Mouse (Mus musculus): Measurements from ENCODE around the gene Stxbp5.

The Stxbp5 gene

GRCm38 (mm10) chr10:9901071-9901696, at the start of gene Stxbp5:
TSS of gene Stxbp5 (minus strand) at chr10:9901079.
- WGBS: under 1% methylated on average over 47 of the region's 52 CpGs

- WGBS: 53% methylated on average over 5 of the region's 5 CpGs
These were observed 11.5 kb upstream of the Stxbp5 start for GRCm38 (mm10) chr10:9912395-9912794.

- WGBS: 43% methylated on average over 8 of the region's 8 CpGs
These were observed 7.1 kb upstream of the Stxbp5 start for GRCm38 (mm10) chr10:9907919-9908502.

DNA sequence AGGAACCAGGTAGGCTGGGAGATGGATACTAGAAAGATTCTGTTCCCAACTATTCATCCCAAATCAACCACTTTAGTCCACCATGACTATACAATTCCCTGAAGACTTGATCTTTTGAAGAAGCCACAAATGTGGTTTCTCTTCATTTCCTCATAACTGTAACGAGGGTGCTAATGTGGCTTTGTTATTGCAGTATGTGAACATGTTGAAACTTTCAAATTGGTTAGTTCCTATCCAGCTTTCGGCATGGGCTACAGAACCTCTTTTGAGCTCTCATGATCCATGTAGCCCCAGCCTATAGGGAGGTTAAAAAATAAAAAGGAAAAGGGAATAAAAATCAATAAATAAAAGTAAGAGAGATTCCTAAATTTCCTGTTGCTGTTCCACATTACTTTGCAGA, 6.6 kb upstream of the Stxbp5 start:
- WGBS: 86% methylated on average over 2 of the region's 2 CpGs

DNA sequence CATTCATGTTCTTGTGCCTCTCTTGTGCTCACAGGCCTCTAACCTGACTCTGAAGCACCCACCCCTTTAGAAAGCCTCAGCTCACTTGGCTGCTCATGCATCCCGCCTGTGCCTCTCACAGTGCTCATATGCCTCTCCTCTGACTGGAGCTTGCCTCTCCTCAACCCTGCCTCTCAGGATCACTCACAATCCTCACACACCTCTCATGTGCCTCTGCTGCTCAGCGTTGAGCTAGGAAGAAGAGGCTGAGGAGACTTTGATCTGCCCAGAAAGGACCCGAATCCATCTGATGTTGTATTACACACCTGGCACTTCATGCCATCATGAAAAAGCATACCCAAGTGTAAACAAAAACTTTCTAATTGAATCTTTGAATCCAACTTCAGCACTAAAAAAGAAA, 5.3 kb upstream of the Stxbp5 start:
- 80% methylated on average over 3 of the region's 3 CpGs for WGBS

DNA sequence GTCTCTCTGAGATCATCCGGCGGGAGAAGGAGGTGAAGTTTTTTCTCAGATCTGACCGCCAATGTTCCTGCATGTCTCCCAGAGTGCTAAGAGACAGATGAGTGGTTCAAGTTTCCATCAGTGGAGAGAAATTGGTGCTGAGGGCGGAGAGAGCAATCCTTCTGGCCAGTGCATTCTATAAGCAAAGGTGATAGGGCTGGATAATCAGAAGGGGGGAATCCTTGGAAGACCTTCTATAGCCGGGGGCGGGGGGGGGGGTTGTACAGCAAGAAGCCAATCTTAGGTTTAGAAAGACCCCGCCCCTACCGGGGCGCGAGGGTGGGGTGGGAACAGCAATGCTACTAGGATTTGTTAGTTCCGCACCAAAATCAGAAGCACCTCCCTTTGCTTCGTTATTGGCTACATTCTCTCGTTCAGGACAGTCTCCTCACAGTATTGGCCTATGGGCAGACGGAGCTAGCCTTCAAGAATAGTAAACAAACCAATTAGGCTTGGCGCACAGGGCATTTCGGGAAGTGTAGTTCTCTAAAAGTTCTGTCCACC, 889 bp upstream of the Stxbp5 start:
- WGBS: under 1% methylated on average over 16 of the region's 16 CpGs

DNA sequence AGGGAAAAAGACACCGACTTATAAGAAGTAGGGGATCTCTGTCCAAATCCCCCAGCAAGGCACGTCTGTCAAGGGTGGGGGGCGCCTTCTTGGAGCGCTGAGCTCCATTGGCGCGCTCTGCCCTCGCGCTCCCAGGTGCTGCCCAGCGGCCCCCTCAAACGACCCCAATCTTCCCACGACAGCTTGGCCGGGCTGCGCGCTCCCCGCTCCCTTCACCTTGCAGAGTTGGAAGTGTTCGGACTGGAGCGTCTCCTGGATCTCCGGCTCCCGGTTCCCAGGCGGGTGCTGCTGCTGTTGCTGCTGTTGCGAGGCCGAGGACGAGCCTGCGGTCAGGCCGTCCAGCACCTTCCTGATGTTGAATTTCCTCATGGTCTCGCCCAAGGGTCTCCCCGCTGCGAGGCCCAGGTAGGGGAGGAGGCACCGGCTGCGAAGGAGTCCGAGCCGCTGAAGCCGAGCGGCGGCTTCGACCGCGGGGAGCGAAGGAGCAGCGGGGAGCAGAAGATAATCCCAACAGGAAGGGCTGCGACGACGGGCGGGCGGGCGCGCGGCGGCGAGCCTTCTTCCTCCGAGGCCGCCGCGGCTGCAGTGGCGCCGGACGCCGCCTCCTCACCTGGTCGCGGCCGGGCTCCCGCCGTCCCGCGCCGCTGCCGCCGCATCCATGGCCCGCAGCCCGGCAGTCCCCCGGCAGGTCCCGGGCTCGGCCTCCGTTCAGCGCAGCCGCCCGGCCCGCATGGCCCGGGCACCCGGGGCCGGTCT, 386 bp downstream of the Stxbp5 start:
- under 1% methylated on average over 69 of the region's 81 CpGs for WGBS

DNA sequence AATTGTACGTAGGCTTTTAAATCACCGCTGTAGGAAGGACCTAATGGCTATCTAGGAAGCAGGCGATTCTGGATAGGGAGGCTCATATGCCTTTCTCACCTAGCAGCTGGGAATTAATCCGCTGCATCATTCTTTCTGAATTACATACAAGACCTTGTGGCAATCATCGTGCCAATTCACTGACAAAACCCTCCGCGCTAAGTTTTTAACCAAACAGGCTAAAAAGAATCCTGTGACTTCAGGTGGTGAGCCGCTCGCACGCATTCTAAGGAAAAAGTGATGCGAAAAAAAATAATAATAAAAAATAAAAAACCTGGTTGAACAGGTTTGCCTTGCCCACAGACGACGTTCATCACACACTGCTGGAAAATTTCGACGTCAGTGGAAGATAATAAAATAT, 1.1 kb downstream of the Stxbp5 start:
- WGBS: 5% methylated on average over 15 of the region's 15 CpGs

DNA sequence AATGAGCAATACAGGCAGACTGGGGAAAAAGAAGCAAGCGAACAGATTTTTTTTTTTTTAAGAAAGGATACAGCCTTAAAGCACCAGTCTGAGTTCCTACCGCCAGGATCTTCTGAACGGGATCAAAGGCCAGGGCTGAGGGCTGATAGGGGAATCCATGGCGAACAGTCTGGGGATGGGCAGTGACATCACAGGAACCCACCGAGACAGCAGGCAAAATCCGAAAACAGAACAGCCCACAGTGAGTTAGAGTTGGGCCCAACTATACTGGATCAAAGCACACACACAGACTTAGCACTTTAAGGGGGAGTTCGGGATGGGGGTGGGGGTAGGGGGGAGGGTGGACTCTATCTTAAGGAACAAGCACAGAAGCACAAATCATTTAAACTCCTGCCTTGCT, 1.8 kb downstream of the Stxbp5 start:
- 6% methylated on average over 7 of the region's 7 CpGs for WGBS

DNA sequence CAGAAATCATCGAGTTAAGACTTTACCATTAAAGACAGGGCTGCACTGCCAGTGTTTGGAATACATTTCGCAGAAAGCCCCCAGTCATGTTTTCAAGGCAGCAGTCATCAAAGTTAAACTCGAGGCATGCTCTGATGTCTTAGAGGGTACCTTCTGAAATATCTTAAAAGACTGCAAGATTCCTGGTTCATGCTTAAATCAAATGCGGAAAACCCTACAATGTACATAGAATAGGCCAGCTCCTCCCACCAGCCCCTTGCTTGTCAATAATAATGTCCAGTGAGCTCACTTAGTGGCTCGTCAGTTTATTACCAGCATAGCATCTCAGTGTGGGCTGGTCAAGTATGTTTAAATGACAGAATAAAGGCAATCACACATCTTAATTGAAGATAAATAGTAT, 3.0 kb downstream of the Stxbp5 start:
- 38% methylated on average over 5 of the region's 5 CpGs for WGBS

DNA sequence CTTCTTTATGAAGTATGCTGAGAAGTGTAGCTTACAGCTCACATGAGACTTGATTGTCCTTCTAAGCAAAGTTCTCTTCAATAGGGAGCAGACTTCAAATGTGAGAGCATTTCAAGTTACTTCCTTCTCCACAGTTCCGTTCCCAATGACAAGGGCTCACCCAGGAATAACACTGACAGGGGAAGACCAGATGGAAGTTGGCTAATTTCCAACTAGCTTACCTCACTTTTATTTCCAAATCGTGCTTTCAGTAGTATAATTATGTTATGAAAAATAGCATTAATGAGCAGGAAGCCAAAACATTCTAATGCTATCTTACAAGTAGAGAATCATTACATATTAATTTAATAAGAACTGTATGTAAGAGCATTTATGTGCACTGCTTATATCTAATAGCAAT, 7.3 kb downstream of the Stxbp5 start:
- 41% methylated on average over 2 of the region's 2 CpGs for WGBS

GRCm38 (mm10) chr10:9889651-9890050, 11.2 kb downstream of the Stxbp5 start:
- 42% methylated on average over 8 of the region's 8 CpGs for WGBS

DNA sequence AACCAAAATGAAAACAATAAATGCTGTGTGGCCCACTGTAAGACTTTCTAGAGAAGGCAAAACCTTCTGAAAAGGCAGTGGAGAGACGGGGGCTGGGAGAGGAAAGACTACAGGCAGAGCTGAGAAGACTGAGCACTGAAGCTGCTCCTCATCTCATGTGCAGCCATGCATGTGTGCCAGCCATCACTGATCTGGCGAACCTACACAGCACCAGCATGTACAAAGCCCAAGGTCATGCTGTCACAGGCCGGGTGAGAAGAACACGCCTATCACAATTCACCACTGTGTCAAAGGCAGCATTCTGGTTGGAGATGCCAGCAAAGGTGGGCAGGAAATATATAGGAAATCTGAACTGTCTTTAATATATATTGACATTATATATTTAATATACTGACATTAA, 12.2 kb downstream of the Stxbp5 start:
- 83% methylated on average over 4 of the region's 4 CpGs for WGBS

GRCm38 (mm10) chr10:9881781-9882320, 19.0 kb downstream of the Stxbp5 start:
- WGBS: 94% methylated on average over 5 of the region's 5 CpGs

GRCm38 (mm10) chr10:9880070-9880728, 20.7 kb downstream of the Stxbp5 start:
- WGBS: 41% methylated on average over 6 of the region's 6 CpGs

GRCm38 (mm10) chr10:9878821-9879489, 21.9 kb downstream of the Stxbp5 start:
- 64% methylated on average over 6 of the region's 6 CpGs for WGBS

DNA sequence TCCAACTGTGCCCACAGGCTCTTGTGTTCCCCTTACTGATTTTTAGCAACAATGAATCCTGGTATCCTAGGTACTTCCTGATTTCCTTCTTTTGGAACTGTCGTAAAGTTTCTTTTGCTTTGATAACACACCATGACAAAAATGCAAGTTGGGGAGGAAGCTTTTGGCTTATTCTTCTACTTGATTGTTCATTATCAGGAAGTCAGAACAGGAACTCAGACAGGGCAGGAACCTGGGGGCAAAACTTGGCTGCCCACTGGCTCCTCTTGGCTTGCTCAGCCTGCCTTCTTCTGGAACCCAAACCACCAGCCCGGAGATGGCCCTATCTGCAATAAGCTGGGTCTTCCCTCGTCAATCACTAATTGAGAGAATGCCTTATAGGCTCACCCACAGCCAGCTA, 25.0 kb downstream of the Stxbp5 start:
- WGBS: 87% methylated on average over 3 of the region's 3 CpGs

DNA sequence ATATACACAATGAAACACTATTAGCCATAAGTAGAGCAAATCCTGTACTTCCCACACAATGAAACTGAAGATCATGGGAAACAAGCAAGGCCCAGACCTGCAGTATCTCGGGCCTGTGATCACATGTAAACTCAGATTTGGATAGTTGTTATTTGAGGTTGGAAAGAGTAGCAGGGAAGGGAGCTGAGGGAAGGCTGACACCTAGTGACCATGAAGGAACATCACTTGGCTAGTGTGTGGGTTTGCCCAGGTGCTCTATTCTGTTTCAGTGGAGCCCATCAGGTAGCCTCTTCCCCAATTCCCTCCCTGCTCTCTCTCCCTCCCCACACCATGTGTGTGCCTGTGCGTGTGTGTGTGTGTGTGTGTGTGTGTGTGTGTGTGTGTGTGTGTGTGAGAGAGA, 28.7 kb downstream of the Stxbp5 start:
- 66% methylated on average over 2 of the region's 2 CpGs for WGBS

- WGBS: 64% methylated on average over 17 of the region's 17 CpGs
These were observed 33.9 kb downstream of the Stxbp5 start for GRCm38 (mm10) chr10:9866793-9867579.

GRCm38 (mm10) chr10:9860022-9860421, 40.9 kb downstream of the Stxbp5 start:
- WGBS: 67% methylated on average over 4 of the region's 4 CpGs

DNA sequence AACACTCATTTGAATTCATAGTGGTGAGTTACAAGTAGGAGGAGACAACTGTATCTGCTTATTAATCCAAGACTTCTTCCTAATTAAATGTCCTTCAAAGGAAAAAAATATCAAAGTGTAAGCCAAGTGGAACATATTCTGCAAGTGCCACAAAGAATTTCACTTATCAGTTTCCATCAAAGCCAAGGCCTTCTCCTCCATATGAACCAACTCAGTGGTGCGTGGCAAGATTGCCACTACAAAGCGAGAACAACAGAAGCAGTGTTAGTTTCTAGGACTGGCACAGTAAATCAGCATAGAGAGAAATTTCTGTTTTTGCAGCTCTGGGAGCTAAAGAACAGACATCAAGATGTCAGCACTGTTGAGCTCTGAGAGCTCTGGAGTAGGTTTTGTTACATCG, 41.4 kb downstream of the Stxbp5 start:
- 64% methylated on average over 3 of the region's 3 CpGs for WGBS

Measured in cerebral cortex, adult 2 months (tissue).